Mouse (Mus musculus): ENCODE data around the gene Abcb11. TPM values are rescaled to one million over a fixed set of nuclear protein-coding genes. Genes with fewer than 3 reads are reported as not detected.

Abcb11 gene
- polyA plus RNA-seq, 1 experiment from 2014 or later = not detected

DNA sequence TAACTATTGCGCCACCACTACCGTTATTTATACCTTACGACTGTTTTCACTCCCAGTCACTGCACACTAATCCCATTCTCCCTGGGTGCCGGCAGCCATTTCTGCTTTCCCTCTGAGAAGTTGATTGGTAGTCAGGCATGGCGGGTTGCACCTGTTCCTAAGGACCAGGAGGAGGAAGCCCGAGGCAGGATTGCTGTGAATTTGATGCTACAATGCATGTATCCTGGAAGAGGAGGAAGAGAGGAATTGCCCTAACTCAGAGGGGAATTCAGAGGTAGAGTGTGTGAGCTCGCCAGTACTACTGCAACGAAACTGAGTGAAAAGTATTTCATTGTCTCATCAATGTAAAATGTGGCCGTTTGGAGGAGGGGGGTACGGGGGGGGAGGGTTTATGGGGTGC is 129.8 kb downstream of the Abcb11 start:
- Histone ChIP-seq H3K4me1 (ENCODE audit: control insufficient read depth, insufficient read depth, low read length) (no peaks in the 10 kb centered on the region), H3K27me3 (ENCODE audit: control insufficient read depth, insufficient read depth, low read length) (no peaks in the 10 kb centered on the region), H3K4me3 (replicated peaks; ENCODE audit: low read depth, low read length) (no peak overlapping the region), H3K9ac (replicated peaks; ENCODE audit: low read length) (no peak overlapping the region), H3K9me3 (ENCODE audit: control insufficient read depth, low read length) (no peaks in the 10 kb centered on the region), H3K27ac (replicated peaks; ENCODE audit: low read depth, low read length) (no peak overlapping the region), H3K4me2 (ENCODE audit: low read length) (no peak overlapping the region), H3K36me3 (ENCODE audit: control insufficient read depth, insufficient read depth, low read length) (no peaks in the 10 kb centered on the region)
- ATAC-seq (ENCODE audit: low FRiP score, low TSS enrichment) (no peak), DNase-seq (no peak)
- 63% methylated on average over 10 of the region's 10 CpGs for WGBS

DNA sequence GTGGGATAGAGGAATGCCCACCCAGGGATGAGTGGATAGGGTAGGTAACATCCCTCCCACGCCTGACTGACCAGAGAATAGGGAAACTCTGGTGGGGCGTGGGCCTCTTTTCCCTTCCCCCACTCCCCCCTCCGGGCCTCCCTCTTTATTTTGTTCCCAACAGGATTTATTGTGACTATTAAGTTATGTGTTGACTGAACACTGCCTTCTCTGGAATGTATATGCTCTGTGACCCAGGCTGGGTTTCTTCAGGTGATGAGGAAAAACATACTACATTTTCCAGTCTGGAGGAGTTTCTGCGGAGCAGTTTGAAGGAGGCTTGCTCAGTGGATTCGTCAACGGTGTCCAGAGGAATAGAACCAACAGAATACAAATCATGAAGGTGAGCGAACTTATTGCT is 131.6 kb downstream of the Abcb11 start, which contains the start of gene G6pc2:
TSS of gene G6pc2 (plus strand) at position 301 of the 400 bp plus-strand sequence.
- H3K9me3 ChIP-seq (ENCODE audit: control insufficient read depth, low read length) = no peaks in the 10 kb centered on the region
- no peak within 1 kb of the TSS for H3K4me2 ChIP-seq (ENCODE audit: low read length)
- H3K27me3 ChIP-seq (ENCODE audit: control insufficient read depth, insufficient read depth, low read length) = no peaks in the 10 kb centered on the region
- ATAC-seq (ENCODE audit: low FRiP score, low TSS enrichment) (no peak), DNase-seq (no peak)
- no peaks in the 10 kb centered on the region for H3K36me3 ChIP-seq (ENCODE audit: control insufficient read depth, insufficient read depth, low read length)
- WGBS = 86% methylated on average over 7 of the region's 7 CpGs
- H3K27ac ChIP-seq (replicated peaks; ENCODE audit: low read depth, low read length) = no peak within 1 kb of the TSS
- H3K9ac ChIP-seq (replicated peaks; ENCODE audit: low read length) = no peak within 1 kb of the TSS
- H3K4me3 ChIP-seq (replicated peaks; ENCODE audit: low read depth, low read length) = no peak within 1 kb of the TSS
- H3K4me1 ChIP-seq (ENCODE audit: control insufficient read depth, insufficient read depth, low read length) = peaks cover 3% of the 10 kb centered on the region; the same call in 1 of the 2 replicates

DNA sequence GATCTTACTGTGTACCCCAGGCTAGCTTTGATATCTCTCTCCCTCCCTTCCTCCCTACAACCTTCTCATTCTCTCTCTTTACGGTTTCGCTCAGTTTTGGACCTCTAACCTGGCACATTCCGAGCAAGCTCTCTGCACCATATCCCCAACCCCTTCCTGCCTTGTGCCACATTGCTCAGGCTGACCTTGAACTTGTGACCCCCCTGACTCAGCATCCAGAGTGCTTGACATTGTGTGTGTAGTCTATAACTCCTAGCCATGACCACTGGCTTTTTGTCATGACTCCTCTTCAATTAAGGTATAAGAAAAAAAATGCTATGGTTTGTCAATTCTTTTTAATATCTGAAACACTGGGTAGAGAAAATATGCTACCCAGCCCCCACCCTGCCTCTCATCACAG is 132.7 kb downstream of the Abcb11 start:
- H3K36me3 ChIP-seq (ENCODE audit: control insufficient read depth, insufficient read depth, low read length) = no peaks in the 10 kb centered on the region
- no peaks in the 10 kb centered on the region for H3K27me3 ChIP-seq (ENCODE audit: control insufficient read depth, insufficient read depth, low read length)
- no peak overlapping the region for H3K27ac ChIP-seq (replicated peaks; ENCODE audit: low read depth, low read length)
- H3K4me2 ChIP-seq (ENCODE audit: low read length) = no peak overlapping the region
- 89% methylated on average over 3 of the region's 3 CpGs for WGBS
- no peak overlapping the region for H3K4me3 ChIP-seq (replicated peaks; ENCODE audit: low read depth, low read length)
- ATAC-seq (ENCODE audit: low FRiP score, low TSS enrichment) (no peak), DNase-seq (no peak)
- no peak overlapping the region for H3K9ac ChIP-seq (replicated peaks; ENCODE audit: low read length)
- no peaks in the 10 kb centered on the region for H3K9me3 ChIP-seq (ENCODE audit: control insufficient read depth, low read length)
- H3K4me1 ChIP-seq (ENCODE audit: control insufficient read depth, insufficient read depth, low read length) = peaks cover 10% of the 10 kb centered on the region; the same call in 1 of the 2 replicates

DNA sequence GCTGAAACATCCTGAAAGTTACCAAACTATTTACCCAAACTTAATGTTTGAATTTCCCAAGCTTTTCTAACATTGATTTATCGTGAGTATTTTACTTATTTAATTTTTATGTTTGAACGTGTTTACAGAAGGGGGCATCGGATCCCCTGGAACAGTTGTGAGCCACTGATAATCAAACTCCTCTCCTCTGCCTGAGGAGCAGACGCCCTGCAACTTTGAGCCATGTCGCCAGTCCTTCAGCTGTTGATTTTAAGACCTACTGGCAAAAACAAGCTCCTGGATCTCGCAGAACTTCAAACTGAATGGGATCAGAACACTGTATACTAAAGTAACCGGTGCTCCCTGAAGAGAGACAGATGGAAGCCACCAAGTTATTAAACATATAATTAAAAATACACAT is 135.9 kb downstream of the Abcb11 start:
- no peak overlapping the region for H3K9ac ChIP-seq (replicated peaks; ENCODE audit: low read length)
- DNase-seq = no peak
- ATAC-seq (ENCODE audit: low FRiP score, low TSS enrichment) = peak; percentile 12; the same call in 1 of the 2 replicates
- no peaks in the 10 kb centered on the region for H3K9me3 ChIP-seq (ENCODE audit: control insufficient read depth, low read length)
- no peaks in the 10 kb centered on the region for H3K27me3 ChIP-seq (ENCODE audit: control insufficient read depth, insufficient read depth, low read length)
- H3K4me1 ChIP-seq (ENCODE audit: control insufficient read depth, insufficient read depth, low read length) = peaks cover 10% of the 10 kb centered on the region; the same call in 1 of the 2 replicates
- H3K4me2 ChIP-seq (ENCODE audit: low read length) = peak overlapping the region; percentile 30; the same call in 1 of the 2 replicates
- 30% methylated on average over 7 of the region's 7 CpGs for WGBS
- 0 out of 2 replicates have a peak, but pooled peaks cover 5% of the 10 kb centered on the region for H3K36me3 ChIP-seq (ENCODE audit: control insufficient read depth, insufficient read depth, low read length)
- H3K4me3 ChIP-seq (replicated peaks; ENCODE audit: low read depth, low read length) = no peak overlapping the region
- no peak overlapping the region for H3K27ac ChIP-seq (replicated peaks; ENCODE audit: low read depth, low read length)

DNA sequence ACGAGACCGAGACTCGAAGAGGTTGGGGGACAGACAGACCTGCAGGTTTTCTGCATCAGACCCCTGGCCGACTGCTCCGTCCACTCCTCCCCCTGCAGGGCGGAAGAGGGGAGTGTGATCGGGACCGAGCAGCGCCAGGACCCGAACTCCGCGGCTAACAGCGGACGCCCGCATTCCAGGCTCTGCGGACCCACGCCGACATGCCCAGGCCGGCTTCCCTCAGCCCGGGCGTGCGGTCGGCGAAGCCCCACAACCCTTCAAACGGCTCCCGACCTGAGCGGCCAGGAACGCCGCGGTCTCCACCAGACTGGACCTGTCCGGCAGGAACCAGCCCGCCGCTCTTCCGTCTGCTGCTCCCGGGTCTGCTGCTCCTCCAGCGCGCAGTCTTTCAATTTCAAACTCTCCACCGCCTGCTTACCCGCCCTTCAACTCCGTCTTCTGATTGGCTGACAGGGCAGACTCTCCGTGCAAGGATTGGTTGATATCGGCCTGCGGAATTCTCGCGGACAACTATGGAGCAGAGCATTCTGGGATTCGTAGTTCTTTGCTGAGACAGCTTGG is 136.5 kb downstream of the Abcb11 start, which contains the start of gene Spc25:
TSS of gene Spc25 (minus strand) at position 404 of the 561 bp plus-strand sequence.
- Histone ChIP-seq H3K27ac (replicated peaks; ENCODE audit: low read depth, low read length) (0 out of 2 replicates have a peak within 1 kb of the TSS, but pooled peaks have one; percentile 32), H3K4me3 (replicated peaks; ENCODE audit: low read depth, low read length) (peak within 1 kb of the TSS; percentile 79), H3K4me2 (ENCODE audit: low read length) (peak within 1 kb of the TSS; percentile 95), H3K9ac (replicated peaks; ENCODE audit: low read length) (peak within 1 kb of the TSS; percentile 56), H3K4me1 (ENCODE audit: control insufficient read depth, insufficient read depth, low read length) (peaks cover 10% of the 10 kb centered on the region; the same call in 1 of the 2 replicates), H3K9me3 (ENCODE audit: control insufficient read depth, low read length) (no peaks in the 10 kb centered on the region), H3K27me3 (ENCODE audit: control insufficient read depth, insufficient read depth, low read length) (no peaks in the 10 kb centered on the region), H3K36me3 (ENCODE audit: control insufficient read depth, insufficient read depth, low read length) (0 out of 2 replicates have a peak, but pooled peaks cover 5% of the 10 kb centered on the region)
- peak; percentile 99 for ATAC-seq (ENCODE audit: low FRiP score, low TSS enrichment)
- peak; percentile 96 for DNase-seq
- under 1% methylated on average over 46 of the region's 46 CpGs for WGBS

DNA sequence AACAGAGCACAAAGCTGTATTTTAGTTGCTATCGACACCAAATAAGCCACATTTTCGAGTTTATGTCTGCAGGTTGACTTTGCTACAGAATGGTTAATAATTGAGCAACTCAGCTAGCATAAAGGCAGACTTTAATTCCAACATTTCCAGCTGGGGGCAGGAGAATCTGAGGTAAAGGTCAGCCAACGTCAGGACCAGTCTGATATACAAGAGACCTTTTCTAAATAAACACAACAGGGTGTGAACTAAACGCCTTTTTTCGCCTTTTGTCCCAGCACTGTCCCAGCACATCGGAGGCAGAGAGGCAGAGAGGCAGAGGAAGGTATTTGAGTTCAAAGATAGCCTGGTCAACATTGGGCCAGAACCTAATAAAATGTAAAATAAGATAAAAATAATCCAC is 137.2 kb downstream of the Abcb11 start:
- peaks cover 10% of the 10 kb centered on the region; the same call in 1 of the 2 replicates for H3K4me1 ChIP-seq (ENCODE audit: control insufficient read depth, insufficient read depth, low read length)
- H3K9ac ChIP-seq (replicated peaks; ENCODE audit: low read length) = peak overlapping the region; percentile 56
- peak overlapping the region; percentile 95 for H3K4me2 ChIP-seq (ENCODE audit: low read length)
- 20% methylated on average over 6 of the region's 6 CpGs for WGBS
- 0 out of 2 replicates have a peak, but pooled peaks cover 5% of the 10 kb centered on the region for H3K36me3 ChIP-seq (ENCODE audit: control insufficient read depth, insufficient read depth, low read length)
- H3K27ac ChIP-seq (replicated peaks; ENCODE audit: low read depth, low read length) = no peak overlapping the region
- ATAC-seq (ENCODE audit: low FRiP score, low TSS enrichment) (no peak), DNase-seq (no peak)
- no peaks in the 10 kb centered on the region for H3K9me3 ChIP-seq (ENCODE audit: control insufficient read depth, low read length)
- no peaks in the 10 kb centered on the region for H3K27me3 ChIP-seq (ENCODE audit: control insufficient read depth, insufficient read depth, low read length)
- peak overlapping the region; percentile 79 for H3K4me3 ChIP-seq (replicated peaks; ENCODE audit: low read depth, low read length)

DNA sequence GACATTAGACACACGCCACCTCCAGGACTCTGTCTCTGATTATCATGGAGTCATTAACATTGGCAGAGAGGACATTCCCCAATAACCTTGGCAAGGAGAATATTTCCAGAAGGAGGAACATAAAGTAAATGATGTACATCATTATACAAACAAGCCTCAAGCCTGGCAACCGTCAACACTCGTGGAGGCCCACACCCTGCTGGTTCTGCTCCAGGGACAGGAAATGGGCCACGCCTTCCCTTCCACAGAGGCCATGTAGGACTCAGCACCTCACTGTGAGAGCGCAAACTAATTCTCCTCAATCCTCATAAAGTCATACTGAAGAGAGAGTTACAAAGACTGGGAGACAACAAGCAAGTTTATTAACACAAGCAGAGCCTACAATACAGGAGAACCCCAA is 148.9 kb downstream of the Abcb11 start:
- no peaks in the 10 kb centered on the region for H3K4me1 ChIP-seq (ENCODE audit: control insufficient read depth, insufficient read depth, low read length)
- no peak overlapping the region for H3K4me2 ChIP-seq (ENCODE audit: low read length)
- H3K4me3 ChIP-seq (replicated peaks; ENCODE audit: low read depth, low read length) = no peak overlapping the region
- no peak overlapping the region for H3K27ac ChIP-seq (replicated peaks; ENCODE audit: low read depth, low read length)
- ATAC-seq (ENCODE audit: low FRiP score, low TSS enrichment) (no peak), DNase-seq (no peak)
- WGBS = 96% methylated on average over 5 of the region's 5 CpGs
- peaks cover 11% of the 10 kb centered on the region; the same call in 1 of the 2 replicates for H3K36me3 ChIP-seq (ENCODE audit: control insufficient read depth, insufficient read depth, low read length)
- H3K9me3 ChIP-seq (ENCODE audit: control insufficient read depth, low read length) = no peaks in the 10 kb centered on the region
- H3K9ac ChIP-seq (replicated peaks; ENCODE audit: low read length) = no peak overlapping the region
- no peaks in the 10 kb centered on the region for H3K27me3 ChIP-seq (ENCODE audit: control insufficient read depth, insufficient read depth, low read length)

DNA sequence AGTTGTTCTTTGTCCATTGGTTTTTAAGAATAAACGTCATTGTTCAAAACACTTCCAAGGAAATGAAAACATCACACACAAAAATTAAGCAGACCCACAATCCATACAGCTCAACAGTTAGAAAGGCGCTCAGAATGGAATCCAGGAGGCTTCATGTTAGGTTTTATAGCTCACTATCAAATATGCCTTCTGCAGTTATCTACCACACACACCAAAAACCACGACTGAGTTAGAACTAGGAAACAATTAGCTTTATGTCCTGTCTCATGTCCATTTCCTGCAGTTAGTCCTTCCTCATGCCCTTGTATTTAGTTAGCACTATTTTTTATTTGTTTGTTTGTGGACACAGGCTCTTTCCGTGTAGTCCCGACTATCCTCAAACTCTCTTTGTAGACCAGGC is 151.4 kb downstream of the Abcb11 start:
- H3K4me2 ChIP-seq (ENCODE audit: low read length) = no peak overlapping the region
- no peak overlapping the region for H3K9ac ChIP-seq (replicated peaks; ENCODE audit: low read length)
- ATAC-seq (ENCODE audit: low FRiP score, low TSS enrichment) = no peak

DNA sequence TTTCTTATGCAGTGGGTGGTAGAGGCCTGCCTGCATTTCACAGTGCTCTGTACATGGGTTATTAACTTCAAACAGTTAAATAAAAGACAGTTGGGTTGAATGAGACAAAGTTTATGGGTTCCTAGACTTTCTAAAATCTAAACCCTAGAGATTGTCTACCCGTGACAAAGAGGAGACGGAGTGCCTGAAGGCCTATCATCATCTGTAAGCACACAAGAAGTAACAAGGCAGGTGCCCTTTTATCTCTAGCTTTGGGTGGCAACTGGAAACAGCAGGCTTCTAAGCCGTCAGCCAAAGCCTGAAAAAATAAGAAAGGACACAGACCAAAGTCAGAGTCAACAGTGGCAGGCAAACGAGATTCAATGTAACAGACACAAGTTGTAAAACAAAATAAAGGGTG is 153.2 kb downstream of the Abcb11 start:
- ATAC-seq (ENCODE audit: low FRiP score, low TSS enrichment) (no peak), DNase-seq (no peak)
- no peak overlapping the region for H3K27ac ChIP-seq (replicated peaks; ENCODE audit: low read depth, low read length)
- no peak overlapping the region for H3K9ac ChIP-seq (replicated peaks; ENCODE audit: low read length)
- H3K4me2 ChIP-seq (ENCODE audit: low read length) = no peak overlapping the region
- WGBS = 78% methylated on average over 4 of the region's 4 CpGs
- H3K9me3 ChIP-seq (ENCODE audit: control insufficient read depth, low read length) = no peaks in the 10 kb centered on the region
- H3K36me3 ChIP-seq (ENCODE audit: control insufficient read depth, insufficient read depth, low read length) = peaks cover 7% of the 10 kb centered on the region; the same call in 1 of the 2 replicates
- no peaks in the 10 kb centered on the region for H3K4me1 ChIP-seq (ENCODE audit: control insufficient read depth, insufficient read depth, low read length)
- H3K27me3 ChIP-seq (ENCODE audit: control insufficient read depth, insufficient read depth, low read length) = no peaks in the 10 kb centered on the region
- no peak overlapping the region for H3K4me3 ChIP-seq (replicated peaks; ENCODE audit: low read depth, low read length)

More for the DNA sequence above, 151.4 kb downstream of the Abcb11 start:
- Histone ChIP-seq H3K27me3 (ENCODE audit: control insufficient read depth, insufficient read depth, low read length) (no peaks in the 10 kb centered on the region), H3K27ac (replicated peaks; ENCODE audit: low read depth, low read length) (no peak overlapping the region), H3K4me3 (replicated peaks; ENCODE audit: low read depth, low read length) (no peak overlapping the region), H3K9me3 (ENCODE audit: control insufficient read depth, low read length) (no peaks in the 10 kb centered on the region), H3K4me1 (ENCODE audit: control insufficient read depth, insufficient read depth, low read length) (no peaks in the 10 kb centered on the region), H3K36me3 (ENCODE audit: control insufficient read depth, insufficient read depth, low read length) (peaks cover 10% of the 10 kb centered on the region; the same call in 1 of the 2 replicates)
- DNase-seq = no peak
- 94% methylated on average over 5 of the region's 5 CpGs for WGBS
